Mouse (Mus musculus): ENCODE data around the gene Gucy2g.
A peak's percentile ranks its signal among the peaks of the same experiment; 100 is the strongest.
"Not testable (repeated sequence)": the region's sequence is repeated elsewhere in the genome, so short reads cannot be mapped to it uniquely, and the experiment has no call there.

Gene Gucy2g

DNA sequence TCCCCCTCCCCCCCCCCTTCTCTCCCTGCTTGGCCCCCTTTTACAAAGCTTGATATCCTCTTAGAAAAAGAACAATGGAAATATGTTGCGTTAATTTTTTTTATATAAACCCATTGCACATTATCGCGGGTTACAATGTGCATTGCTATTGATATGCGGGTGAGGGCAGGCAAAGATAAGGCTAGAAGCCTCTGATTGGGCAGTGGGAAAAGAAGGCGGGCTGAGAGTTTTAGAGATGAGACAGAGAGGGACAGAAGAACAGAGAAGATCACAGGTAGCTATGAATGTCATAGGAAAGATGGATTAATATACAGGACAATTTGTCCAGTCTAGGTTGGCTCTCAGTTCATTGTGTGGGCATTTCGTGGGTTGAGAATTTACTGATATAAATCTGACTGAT lies 33.8 kb downstream of the Gucy2g start:
- no peak for DNase-seq (ENCODE audit: low spot score)

DNA sequence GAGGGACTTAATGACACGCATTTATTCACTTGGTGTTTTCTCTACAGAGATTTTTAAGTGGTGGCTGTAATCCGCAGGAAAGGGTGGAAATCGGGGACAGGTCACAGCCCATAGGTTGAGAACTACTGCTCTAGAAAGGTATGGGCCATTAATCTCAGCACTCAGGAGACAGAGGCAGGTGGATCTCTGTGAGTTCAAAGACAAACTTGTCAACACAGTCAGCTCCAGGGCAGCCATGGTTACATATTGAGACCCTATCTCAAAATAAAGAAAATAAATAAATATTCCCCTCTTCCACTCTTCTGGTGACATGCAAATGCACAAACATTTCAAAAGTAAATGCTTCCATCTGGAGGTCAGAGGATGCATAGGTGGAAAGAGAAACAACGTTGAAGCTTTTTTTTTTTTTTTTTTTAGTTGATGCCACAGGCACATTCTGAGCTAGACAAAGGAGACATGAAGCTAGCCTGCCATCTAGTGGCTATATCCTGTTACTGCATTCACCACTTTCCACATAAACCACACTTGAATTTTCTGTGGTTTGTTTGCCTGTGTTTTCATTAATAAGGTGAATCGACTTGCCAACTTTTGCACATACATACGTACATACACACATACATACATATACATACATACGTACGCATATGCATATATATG lies 34.4 kb downstream of the Gucy2g start:
- DNase-seq (ENCODE audit: low spot score): no peak

DNA sequence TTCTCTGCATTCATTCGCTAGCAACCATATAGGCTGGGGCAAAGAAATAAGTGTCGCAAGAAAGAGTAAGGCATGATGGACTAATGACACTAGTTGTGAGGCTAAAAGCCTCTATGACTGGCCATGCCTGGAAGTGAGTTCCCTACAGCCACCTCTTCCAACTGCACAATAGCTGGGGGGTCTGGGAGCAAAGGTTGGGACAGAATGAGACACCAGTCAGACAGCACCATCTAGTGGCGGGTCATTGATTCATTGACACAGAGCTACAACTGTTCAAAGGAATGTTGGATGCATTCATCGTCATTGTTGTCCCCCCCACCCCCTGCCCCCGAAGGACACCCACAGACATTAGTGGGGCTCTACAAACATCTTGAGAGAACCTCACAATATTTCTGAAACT lies 42.7 kb downstream of the Gucy2g start:
- DNase-seq (ENCODE audit: low spot score): peak; percentile 47

DNA sequence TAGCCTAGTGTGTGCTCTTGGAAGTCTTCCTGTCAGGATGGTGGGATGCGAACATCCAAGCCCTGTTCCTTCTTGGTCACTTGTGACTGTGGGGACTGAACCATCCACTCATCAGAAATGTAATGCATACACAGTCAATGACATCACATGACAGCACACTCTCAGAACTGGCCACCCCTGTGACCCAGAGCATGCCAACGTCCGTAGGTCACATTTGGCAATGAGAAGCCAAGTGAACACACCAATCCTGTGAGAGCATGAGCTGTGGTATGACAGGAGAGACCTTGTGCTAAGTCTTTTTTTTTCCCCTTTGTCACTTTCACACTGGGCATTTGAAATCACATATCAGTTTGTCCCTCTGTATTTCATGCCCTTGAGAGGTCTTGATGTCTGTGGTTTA lies 45.5 kb downstream of the Gucy2g start:
- no peak for DNase-seq (ENCODE audit: low spot score)

DNA sequence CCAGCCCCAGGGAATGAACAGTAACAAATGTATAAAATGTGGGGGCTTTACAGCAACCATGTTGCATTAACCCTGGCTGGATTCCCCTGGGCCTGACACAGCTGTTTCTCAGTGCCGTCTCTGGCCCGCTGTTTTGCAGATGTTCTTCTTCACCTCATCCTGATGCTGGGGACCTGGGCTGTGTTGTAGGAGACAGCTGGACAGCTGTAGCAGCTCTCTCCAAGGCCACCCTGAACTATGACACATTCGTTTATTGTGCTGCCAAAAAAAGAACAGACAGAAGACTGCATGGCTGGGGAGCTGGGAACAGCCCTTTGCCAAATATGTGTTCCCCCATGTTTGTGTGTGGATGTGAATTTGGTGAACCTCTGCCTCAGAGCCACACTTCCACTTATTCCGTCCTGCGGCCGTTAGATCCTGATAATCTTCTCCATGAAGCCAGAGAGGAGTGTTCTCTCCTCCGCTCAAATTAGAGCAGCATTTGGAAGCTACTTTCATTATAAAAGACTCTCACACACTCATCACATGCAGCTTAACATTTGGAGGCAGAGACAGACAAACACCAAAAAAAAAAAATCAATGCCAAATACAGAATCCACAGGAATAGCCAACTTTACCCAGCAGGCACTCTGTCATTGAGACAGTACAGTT lies 46.4 kb downstream of the Gucy2g start:
- DNase-seq (ENCODE audit: low spot score): no peak

DNA sequence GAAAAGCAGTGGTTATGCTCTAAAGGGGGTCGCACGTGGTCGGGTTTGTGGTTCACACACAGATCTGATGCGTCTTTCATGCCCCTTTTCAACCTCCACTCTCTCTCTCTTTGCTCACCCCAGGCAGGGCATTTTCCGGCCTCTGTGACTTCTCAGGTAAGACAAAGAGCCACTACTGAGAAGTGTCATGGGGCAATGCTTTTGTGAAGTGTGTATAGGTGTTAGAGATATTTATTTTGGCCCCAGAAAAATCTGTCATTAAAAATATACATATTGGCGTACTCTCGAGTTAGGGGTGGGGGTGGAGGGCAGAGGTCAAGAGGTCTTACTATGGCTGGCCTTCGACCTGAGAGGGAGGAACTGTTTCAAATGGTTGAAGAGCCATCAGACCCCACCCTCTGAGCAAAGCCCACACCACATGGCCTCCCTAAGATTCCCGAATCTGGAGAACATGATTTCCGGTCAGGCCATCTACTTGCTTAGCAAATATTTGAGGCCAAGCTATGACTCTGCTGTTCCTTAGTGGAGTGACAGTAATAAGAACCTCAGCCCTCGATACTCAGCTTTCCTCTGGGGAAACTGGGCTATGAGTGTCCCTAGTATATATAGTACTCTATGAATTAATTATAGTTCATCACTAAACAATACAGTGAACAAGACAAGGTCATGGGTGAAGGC lies 47.2 kb downstream of the Gucy2g start:
- DNase-seq (ENCODE audit: low spot score): no peak

DNA sequence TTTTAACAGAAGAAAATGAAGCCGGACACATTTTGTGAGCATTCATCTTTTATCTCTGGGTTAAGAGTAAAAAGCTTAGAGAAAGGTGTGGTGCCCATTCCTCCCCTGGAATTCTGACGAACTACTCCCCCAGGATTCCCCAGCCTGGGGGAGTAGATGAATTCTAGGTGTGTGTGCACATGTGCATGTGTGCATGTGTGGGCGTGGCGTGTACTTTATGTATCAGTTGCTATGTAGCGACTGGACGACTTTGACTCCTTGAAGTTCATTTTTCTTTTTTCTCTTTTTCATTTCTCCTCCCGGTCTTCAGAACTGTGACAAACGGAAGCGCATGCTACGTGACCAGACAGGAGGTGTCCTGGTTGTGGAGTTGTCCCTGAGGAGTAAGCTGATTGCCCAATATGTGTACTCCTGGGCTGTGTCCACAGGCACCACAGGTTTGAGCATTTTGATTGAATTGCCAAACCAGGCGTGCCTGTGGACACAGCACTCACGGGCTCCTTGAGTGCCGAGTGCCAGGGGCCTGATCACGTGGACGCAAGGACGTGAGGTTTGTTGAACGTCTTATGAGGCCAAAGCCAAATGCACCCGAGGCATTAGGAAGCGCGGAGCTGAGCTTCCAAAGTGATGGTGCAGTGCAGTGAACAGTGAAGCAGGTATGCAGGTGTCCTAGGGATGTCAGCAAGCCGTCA lies 48.6 kb downstream of the Gucy2g start:
- no peak for DNase-seq (ENCODE audit: low spot score)

DNA sequence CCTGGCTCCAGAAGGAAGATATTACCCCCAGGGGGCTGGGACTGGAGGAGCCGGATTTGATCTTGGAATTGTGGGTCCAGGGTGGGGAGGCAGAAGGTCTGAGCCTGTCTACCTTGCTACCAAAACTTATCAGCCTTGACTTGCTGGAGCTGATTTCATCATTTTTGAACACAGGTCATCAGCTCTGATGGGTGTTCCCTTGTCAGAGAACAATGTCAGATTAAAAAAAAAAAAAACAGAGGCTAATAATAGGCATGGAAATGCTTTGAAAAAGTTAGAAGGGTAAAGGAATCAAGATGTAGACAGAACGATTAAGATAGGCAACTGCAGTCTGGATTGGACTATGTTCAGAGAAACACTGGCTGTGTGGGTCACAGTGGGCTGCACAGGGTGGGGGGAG lies 49.4 kb downstream of the Gucy2g start:
- no peak for DNase-seq (ENCODE audit: low spot score)

DNA sequence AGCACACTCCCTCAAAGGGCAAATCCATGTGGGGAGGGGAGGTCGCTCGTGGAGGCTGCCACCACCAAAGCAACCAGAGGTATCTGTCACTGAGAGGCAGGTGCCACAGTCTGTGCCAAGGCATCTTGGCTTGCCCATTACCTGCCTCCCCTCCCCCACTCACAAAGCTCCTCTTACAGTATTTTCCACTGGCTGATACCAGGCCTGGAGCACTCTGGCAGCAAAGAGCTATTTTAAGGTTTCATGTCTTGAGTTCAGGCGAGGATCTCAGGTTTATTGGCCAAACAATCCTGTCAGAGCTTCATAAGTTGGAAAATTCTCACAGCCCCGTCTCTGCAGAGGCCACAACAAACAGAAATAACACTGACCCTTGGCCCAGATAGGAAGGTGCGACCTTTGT lies 51.0 kb downstream of the Gucy2g start:
- DNase-seq (ENCODE audit: low spot score): no peak

DNA sequence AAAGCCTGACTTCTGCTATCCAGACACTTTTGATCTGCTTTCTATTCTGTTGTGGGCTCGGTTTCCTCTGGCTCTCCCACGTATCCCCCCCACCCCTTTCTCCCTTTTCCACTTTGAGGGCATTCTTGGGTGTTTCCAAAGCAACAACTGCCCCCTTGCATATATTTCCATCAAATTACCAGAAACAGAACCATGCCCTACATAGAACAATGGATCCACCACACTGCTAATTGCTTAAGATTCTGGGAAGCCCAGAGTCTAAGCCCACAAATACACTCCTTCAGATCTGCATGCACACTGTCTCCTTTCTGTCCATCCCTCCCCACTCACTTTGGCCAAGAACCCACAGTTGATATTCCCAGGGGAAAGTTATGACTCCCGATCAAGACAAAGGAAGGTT lies 55.4 kb downstream of the Gucy2g start:
- no peak for DNase-seq (ENCODE audit: low spot score)

DNA sequence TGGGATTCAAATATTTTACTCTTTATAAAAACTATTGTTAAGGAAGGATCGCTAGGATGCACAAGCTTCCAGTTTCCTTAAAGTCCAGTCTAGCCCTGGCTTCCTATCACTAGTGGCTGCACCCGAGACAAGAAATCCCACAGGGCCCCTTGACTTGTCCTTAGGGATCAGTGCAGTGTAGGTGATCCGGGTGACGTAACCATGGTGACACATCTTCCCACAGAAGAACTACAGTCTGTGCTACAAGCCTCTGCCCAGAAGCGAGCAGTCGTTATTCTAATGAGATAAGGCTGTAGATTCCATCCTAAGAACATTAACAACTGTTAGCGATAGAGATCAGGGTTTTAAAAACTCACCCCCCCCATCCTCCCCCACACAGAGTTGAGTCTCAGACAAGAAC lies 56.0 kb downstream of the Gucy2g start:
- DNase-seq (ENCODE audit: low spot score): no peak

DNA sequence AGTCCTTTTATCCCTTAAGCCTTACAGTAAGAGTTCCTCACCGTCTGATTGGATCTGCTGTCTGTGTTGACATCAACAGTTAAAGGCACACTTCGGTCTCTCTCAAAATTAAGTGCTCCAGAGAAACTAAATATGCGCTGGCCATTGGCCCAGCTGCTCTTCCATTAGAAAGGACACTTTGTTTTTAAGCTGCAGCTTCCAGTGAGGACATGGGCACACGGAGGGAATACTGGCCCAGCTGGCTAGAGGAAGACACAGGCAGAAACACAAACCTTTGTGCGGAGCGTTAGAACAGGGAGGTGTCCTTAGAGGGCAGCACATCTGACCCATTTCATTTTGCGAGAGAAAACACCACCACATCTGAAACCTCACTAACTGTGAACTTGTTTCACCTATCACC lies 56.6 kb downstream of the Gucy2g start:
- no peak for DNase-seq (ENCODE audit: low spot score)

DNA sequence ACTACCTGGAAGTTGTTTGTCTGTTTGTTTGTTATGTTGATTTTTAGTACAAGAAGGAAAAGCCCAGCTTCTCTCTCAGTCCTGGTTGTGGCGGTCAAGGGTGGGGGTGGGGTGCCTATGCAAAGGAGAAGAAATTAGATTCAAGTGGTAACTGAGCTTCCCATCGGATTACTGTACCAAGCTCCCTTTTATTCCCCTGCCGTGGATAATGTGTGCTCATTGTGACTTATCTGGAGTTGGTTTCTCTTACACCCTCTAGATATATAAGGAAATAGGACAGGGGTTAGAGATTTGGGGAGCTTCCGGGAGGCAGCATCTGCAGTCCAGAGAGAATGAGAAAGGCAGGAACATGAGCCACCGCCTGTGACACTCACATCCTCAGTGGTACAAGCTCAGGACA lies 60.6 kb downstream of the Gucy2g start, which contains the start of gene Tectb:
Gene Tectb (plus strand): TSS at position 301 of the 400 bp plus-strand sequence.
- no peak for DNase-seq (ENCODE audit: low spot score)

DNA sequence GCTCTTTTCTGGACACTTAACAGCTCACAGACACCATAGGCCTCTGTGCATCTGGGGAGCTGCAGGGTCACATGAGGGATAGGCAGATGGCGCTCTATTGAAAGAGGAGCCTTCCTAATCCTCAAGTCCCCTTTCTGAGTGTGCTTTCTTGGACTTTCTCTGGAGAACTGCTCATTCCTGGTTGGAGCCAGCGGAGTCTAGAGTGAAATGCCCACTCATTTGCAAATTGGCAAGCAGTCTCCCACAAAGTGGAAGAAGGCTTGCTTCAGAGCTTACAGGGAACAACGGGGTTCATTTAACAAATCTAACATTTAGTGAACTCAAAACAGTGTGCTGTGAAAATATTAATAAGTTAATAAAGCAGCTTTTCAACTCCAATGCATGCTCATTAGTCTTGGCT lies 63.9 kb downstream of the Gucy2g start:
- DNase-seq (ENCODE audit: low spot score): no peak

DNA sequence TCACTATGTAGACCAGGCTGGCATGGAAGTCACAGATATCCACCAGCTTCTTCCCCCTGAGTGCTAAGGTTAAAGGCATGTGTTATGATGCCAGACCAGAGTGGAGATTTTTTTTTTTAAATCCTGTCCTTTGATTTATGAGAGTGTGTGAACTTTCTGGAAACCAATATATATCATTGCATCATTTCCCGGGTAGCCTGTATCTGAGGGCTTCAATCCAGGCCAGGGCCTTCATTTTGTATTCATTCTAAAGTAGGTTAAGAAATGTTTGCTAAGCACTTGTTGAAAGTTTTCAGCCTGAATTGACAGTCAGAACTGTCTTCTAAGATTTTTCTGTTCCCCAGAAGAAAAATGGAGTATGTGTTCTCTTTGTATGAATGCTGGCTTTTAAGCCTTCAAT lies 69.5 kb downstream of the Gucy2g start:
- DNase-seq (ENCODE audit: low spot score): no peak

DNA sequence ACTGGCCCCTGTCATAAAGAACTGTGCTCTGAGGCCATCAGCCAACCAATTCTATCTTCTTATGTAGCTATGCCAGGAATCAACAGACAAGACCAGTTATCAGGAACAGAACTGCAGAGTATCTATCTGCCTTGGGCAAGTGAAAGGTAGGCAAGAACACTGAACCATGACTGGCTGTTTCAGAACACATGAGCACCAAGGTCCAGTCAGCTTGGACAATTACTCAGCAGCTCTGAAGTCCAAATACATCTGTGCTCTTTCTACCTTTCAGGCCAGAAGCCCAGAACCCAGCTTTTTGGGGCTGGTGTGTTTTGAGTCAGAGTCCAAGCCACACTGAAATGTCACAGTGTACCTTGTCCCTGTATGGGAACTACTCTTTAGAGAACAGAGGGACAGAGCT lies 70.6 kb downstream of the Gucy2g start:
- no peak for DNase-seq (ENCODE audit: low spot score)

DNA sequence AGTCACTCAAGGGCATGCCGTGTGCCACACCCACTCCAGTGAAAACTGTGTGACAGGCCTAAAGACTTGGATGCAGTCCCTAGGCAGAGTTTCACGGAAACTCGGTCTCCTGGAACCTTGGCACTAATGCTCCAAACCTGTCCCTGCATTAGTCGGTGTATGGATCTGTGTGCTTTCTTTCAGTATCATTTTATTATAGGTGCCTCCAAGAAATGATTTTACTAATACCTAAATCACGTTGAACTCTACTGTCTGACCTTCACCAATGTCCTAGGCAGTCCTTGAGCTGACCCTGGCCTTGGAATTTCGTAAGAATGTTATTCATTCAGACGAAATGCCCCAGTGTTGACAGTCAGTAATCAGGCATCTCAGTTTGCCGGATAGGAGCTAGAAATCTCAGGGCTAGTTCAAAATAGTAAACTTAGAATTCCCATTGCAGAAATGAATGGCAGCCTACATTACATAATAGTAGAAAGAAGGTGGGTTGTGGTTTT lies 71.8 kb downstream of the Gucy2g start:
- DNase-seq (ENCODE audit: low spot score): not testable (repeated sequence)

DNA sequence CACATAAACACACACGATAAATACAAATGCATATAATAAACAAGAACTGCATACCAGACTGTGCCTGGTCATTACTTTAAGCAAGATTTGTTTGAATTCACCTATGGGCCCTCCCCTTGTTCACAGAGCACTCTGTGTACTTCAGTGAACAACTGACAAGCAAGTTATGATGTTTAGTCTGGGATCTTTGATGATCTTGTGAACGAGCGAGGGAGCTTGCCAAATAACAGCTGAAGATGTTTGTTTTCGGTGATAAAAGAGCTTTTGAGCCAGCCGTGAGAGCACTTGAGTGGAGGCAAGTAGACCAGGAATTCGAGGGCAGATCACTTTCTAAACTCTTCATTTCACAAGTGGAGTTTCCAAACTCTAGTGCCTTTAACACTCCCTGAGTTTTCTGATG lies 72.7 kb downstream of the Gucy2g start:
- DNase-seq (ENCODE audit: low spot score): no peak

DNA sequence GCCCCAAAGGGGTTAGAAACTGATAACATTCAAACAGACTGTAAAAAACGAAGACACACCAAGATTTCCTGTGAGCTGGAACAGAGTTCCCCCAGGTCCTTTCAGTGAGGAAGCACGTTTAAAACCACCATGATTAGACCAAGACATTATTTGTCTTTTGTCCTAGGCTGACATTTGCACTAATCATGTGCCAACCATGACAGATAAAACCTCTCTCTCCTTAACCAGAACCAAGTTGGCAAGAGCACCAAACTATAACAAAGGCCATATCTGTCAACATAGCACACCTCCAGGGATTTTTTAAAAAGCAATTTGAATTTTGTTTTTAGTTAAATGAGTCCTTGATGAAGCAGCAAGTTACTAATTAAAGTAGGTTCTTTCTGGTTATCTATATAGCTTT lies 73.3 kb downstream of the Gucy2g start:
- DNase-seq (ENCODE audit: low spot score): no peak

DNA sequence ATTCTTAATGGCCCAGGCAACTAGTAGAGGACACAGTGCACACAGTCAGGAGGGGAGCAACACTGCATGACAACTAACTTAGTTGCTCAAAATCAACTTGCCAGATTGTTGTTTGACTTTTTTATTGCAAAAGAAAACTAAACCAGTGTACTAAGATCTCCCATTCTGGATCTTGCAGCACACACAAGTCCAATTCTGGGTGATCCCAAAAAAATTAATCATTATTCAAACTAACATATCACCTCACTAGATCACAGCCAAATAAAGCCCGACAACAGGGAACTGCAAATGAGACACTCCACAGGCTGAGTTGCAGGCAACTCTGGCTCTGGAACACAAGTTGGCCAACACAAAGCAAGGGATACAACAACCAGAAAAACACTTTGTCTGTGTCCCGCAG lies 74.3 kb downstream of the Gucy2g start:
- DNase-seq (ENCODE audit: low spot score): no peak

DNA sequence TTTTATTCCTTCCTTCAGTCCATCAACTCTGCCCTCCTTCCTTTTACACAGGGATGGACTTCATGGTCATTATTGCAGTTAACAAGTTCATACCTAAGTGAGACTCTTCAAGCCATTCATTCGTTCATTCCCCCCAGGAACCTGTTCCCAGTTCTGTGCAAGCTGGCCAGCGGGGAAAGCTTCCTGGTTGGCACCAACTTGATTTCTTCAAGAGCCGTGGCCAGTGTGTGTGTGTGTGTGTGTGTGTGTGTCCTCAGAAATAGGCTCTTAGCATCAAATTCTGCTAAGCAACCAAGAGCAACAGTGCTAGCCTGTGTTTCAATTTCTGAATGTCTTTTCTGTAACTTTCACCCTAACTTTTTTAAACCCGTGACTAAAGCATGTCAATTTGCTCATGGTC lies 75.1 kb downstream of the Gucy2g start:
- DNase-seq (ENCODE audit: low spot score): no peak

DNA sequence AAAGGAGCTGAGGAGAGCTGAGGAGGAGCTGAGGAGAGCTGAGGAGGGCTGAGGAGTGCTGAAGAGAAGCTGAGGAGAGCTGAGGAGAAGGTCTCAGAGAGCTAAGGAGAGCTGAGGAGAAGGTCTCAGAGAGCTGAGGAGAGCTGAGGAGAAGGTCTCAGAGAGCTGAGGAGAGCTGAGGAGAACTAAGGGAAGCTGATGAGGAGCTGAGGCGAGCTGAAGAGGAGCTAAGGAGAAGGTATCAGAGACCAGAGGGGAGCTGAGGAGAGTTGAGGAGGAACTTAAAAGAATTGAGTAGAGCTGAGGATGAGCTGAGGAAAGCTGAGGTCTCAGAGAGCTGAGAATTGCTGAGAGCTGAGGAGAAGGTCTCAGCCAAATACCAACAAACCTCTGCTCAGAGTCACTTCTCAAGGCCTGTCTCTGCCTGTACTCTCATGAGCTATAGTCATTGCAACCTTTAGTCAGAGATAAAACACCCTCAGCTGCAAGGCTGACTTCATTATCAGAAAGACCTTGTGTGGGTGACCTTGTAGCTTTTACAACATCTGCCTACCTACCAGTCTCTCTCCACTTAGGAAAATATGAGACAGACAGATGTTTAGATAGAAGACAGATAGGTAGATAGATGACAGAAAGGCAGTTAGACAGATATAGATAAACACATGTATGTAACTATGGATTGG lies 75.7 kb downstream of the Gucy2g start:
- DNase-seq (ENCODE audit: low spot score): no peak

Data from left cerebral cortex, adult 11 months (tissue).